Mouse (Mus musculus): ENCODE results near the gene Fuk. TPM values are rescaled to one million over a fixed set of nuclear protein-coding genes. Genes with fewer than 3 reads are reported as not detected.

Fuk gene
- polyA plus RNA-seq, 1 experiment from 2014 or later = 5.5 TPM

- H3K4me2 ChIP-seq (ENCODE audit: low read length) = no peak overlapping the region
- WGBS = 86% methylated on average over 1 of the region's 1 CpGs
- no peaks in the 10 kb centered on the region for H3K27me3 ChIP-seq (replicated peaks; ENCODE audit: control insufficient read depth, insufficient read depth, low read length)
- no peaks in the 10 kb centered on the region for H3K9me3 ChIP-seq (replicated peaks; ENCODE audit: control insufficient read depth, low read length)
- H3K36me3 ChIP-seq (ENCODE audit: control insufficient read depth, insufficient read depth, low read length) = no peaks in the 10 kb centered on the region
- DNase-seq (ENCODE audit: low spot score) = no peak
- no peak overlapping the region for H3K27ac ChIP-seq (ENCODE audit: low read depth, low read length)
- H3K9ac ChIP-seq (ENCODE audit: low read length) = no peak overlapping the region
- no peak overlapping the region for H3K4me3 ChIP-seq (ENCODE audit: low read depth, low read length)
- H3K4me1 ChIP-seq (ENCODE audit: control insufficient read depth, insufficient read depth, low read length) = no peaks in the 10 kb centered on the region
- no peak for ATAC-seq
Observed at GRCm38 (mm10) chr8:110906682-110907081, 4.4 kb upstream of the Fuk start.

- 93% methylated on average over 6 of the region's 6 CpGs for WGBS
- no peaks in the 10 kb centered on the region for H3K36me3 ChIP-seq (ENCODE audit: control insufficient read depth, insufficient read depth, low read length)
- no peak for ATAC-seq
Observed at GRCm38 (mm10) chr8:110905404-110905803, 3.1 kb upstream of the Fuk start.

GRCm38 (mm10) chr8:110902579-110902965 is 284 bp upstream of the Fuk start:
- ATAC-seq (peak; percentile 61), DNase-seq (ENCODE audit: low spot score) (no peak)
- Histone ChIP-seq H3K36me3 (ENCODE audit: control insufficient read depth, insufficient read depth, low read length) (peaks cover 7% of the 10 kb centered on the region; the same call in 1 of the 2 replicates), H3K4me2 (ENCODE audit: low read length) (peak overlapping the region; percentile 68), H3K27ac (ENCODE audit: low read depth, low read length) (no peak overlapping the region), H3K4me3 (ENCODE audit: low read depth, low read length) (peak overlapping the region; percentile 70; the same call in 1 of the 2 replicates), H3K4me1 (ENCODE audit: control insufficient read depth, insufficient read depth, low read length) (no peaks in the 10 kb centered on the region), H3K27me3 (replicated peaks; ENCODE audit: control insufficient read depth, insufficient read depth, low read length) (no peaks in the 10 kb centered on the region), H3K9ac (ENCODE audit: low read length) (no peak overlapping the region; the same call in 1 of the 2 replicates), H3K9me3 (replicated peaks; ENCODE audit: control insufficient read depth, low read length) (no peaks in the 10 kb centered on the region)
- 58% methylated on average over 2 of the region's 2 CpGs for WGBS

More at GRCm38 (mm10) chr8:110905404-110905803, 3.1 kb upstream of the Fuk start:
- Histone ChIP-seq H3K4me2 (ENCODE audit: low read length) (no peak overlapping the region), H3K27ac (ENCODE audit: low read depth, low read length) (no peak overlapping the region), H3K4me1 (ENCODE audit: control insufficient read depth, insufficient read depth, low read length) (no peaks in the 10 kb centered on the region), H3K9me3 (replicated peaks; ENCODE audit: control insufficient read depth, low read length) (no peaks in the 10 kb centered on the region), H3K4me3 (ENCODE audit: low read depth, low read length) (no peak overlapping the region), H3K27me3 (replicated peaks; ENCODE audit: control insufficient read depth, insufficient read depth, low read length) (no peaks in the 10 kb centered on the region), H3K9ac (ENCODE audit: low read length) (no peak overlapping the region)
- DNase-seq (ENCODE audit: low spot score) = no peak

GRCm38 (mm10) chr8:110901056-110901455 is 1.2 kb downstream of the Fuk start:
- no peaks in the 10 kb centered on the region for H3K9me3 ChIP-seq (replicated peaks; ENCODE audit: control insufficient read depth, low read length)
- H3K4me2 ChIP-seq (ENCODE audit: low read length) = no peak overlapping the region
- H3K9ac ChIP-seq (ENCODE audit: low read length) = no peak overlapping the region
- ATAC-seq (no peak), DNase-seq (ENCODE audit: low spot score) (no peak)
- WGBS = 84% methylated on average over 3 of the region's 3 CpGs
- H3K4me3 ChIP-seq (ENCODE audit: low read depth, low read length) = no peak overlapping the region
- no peaks in the 10 kb centered on the region for H3K4me1 ChIP-seq (ENCODE audit: control insufficient read depth, insufficient read depth, low read length)
- peaks cover 7% of the 10 kb centered on the region; the same call in 1 of the 2 replicates for H3K36me3 ChIP-seq (ENCODE audit: control insufficient read depth, insufficient read depth, low read length)
- H3K27ac ChIP-seq (ENCODE audit: low read depth, low read length) = no peak overlapping the region
- H3K27me3 ChIP-seq (replicated peaks; ENCODE audit: control insufficient read depth, insufficient read depth, low read length) = no peaks in the 10 kb centered on the region

GRCm38 (mm10) chr8:110897495-110897894 is 4.8 kb downstream of the Fuk start:
- ATAC-seq (no peak), DNase-seq (ENCODE audit: low spot score) (no peak)
- WGBS = 91% methylated on average over 6 of the region's 6 CpGs
- Histone ChIP-seq H3K27ac (ENCODE audit: low read depth, low read length) (no peak overlapping the region), H3K27me3 (replicated peaks; ENCODE audit: control insufficient read depth, insufficient read depth, low read length) (no peaks in the 10 kb centered on the region), H3K9ac (ENCODE audit: low read length) (no peak overlapping the region), H3K4me3 (ENCODE audit: low read depth, low read length) (no peak overlapping the region), H3K36me3 (ENCODE audit: control insufficient read depth, insufficient read depth, low read length) (peaks cover 11% of the 10 kb centered on the region; the same call in 1 of the 2 replicates), H3K4me2 (ENCODE audit: low read length) (no peak overlapping the region), H3K4me1 (ENCODE audit: control insufficient read depth, insufficient read depth, low read length) (no peaks in the 10 kb centered on the region), H3K9me3 (replicated peaks; ENCODE audit: control insufficient read depth, low read length) (no peaks in the 10 kb centered on the region)

GRCm38 (mm10) chr8:110895812-110896211 is 6.5 kb downstream of the Fuk start:
- no peak overlapping the region for H3K27ac ChIP-seq (ENCODE audit: low read depth, low read length)
- WGBS = 94% methylated on average over 13 of the region's 13 CpGs
- no peak for ATAC-seq

GRCm38 (mm10) chr8:110895254-110895653 is 7.0 kb downstream of the Fuk start:
- Histone ChIP-seq H3K9me3 (replicated peaks; ENCODE audit: control insufficient read depth, low read length) (no peaks in the 10 kb centered on the region), H3K27me3 (replicated peaks; ENCODE audit: control insufficient read depth, insufficient read depth, low read length) (no peaks in the 10 kb centered on the region), H3K27ac (ENCODE audit: low read depth, low read length) (no peak overlapping the region), H3K4me2 (ENCODE audit: low read length) (no peak overlapping the region), H3K9ac (ENCODE audit: low read length) (no peak overlapping the region), H3K36me3 (ENCODE audit: control insufficient read depth, insufficient read depth, low read length) (peaks cover 11% of the 10 kb centered on the region; the same call in 1 of the 2 replicates), H3K4me3 (ENCODE audit: low read depth, low read length) (no peak overlapping the region), H3K4me1 (ENCODE audit: control insufficient read depth, insufficient read depth, low read length) (no peaks in the 10 kb centered on the region)
- no peak for DNase-seq (ENCODE audit: low spot score)
- ATAC-seq = no peak
- 91% methylated on average over 5 of the region's 9 CpGs for WGBS

More at GRCm38 (mm10) chr8:110895812-110896211, 6.5 kb downstream of the Fuk start:
- no peak overlapping the region for H3K9ac ChIP-seq (ENCODE audit: low read length)
- no peaks in the 10 kb centered on the region for H3K27me3 ChIP-seq (replicated peaks; ENCODE audit: control insufficient read depth, insufficient read depth, low read length)
- no peaks in the 10 kb centered on the region for H3K4me1 ChIP-seq (ENCODE audit: control insufficient read depth, insufficient read depth, low read length)
- no peaks in the 10 kb centered on the region for H3K9me3 ChIP-seq (replicated peaks; ENCODE audit: control insufficient read depth, low read length)
- H3K4me2 ChIP-seq (ENCODE audit: low read length) = no peak overlapping the region
- H3K4me3 ChIP-seq (ENCODE audit: low read depth, low read length) = no peak overlapping the region
- no peak for DNase-seq (ENCODE audit: low spot score)
- H3K36me3 ChIP-seq (ENCODE audit: control insufficient read depth, insufficient read depth, low read length) = peaks cover 11% of the 10 kb centered on the region; the same call in 1 of the 2 replicates

GRCm38 (mm10) chr8:110894851-110895250 is 7.4 kb downstream of the Fuk start:
- H3K9me3 ChIP-seq (replicated peaks; ENCODE audit: control insufficient read depth, low read length) = no peaks in the 10 kb centered on the region
- H3K27me3 ChIP-seq (replicated peaks; ENCODE audit: control insufficient read depth, insufficient read depth, low read length) = no peaks in the 10 kb centered on the region
- 85% methylated on average over 10 of the region's 10 CpGs for WGBS

GRCm38 (mm10) chr8:110892913-110893312 is 9.4 kb downstream of the Fuk start:
- Histone ChIP-seq H3K27ac (ENCODE audit: low read depth, low read length) (no peak overlapping the region), H3K27me3 (replicated peaks; ENCODE audit: control insufficient read depth, insufficient read depth, low read length) (no peaks in the 10 kb centered on the region), H3K4me3 (ENCODE audit: low read depth, low read length) (no peak overlapping the region), H3K4me1 (ENCODE audit: control insufficient read depth, insufficient read depth, low read length) (no peaks in the 10 kb centered on the region), H3K4me2 (ENCODE audit: low read length) (no peak overlapping the region), H3K9me3 (replicated peaks; ENCODE audit: control insufficient read depth, low read length) (no peaks in the 10 kb centered on the region), H3K36me3 (ENCODE audit: control insufficient read depth, insufficient read depth, low read length) (peaks cover 18% of the 10 kb centered on the region; the same call in 1 of the 2 replicates), H3K9ac (ENCODE audit: low read length) (no peak overlapping the region)
- DNase-seq (ENCODE audit: low spot score) (no peak), ATAC-seq (no peak)
- 98% methylated on average over 2 of the region's 2 CpGs for WGBS

More at GRCm38 (mm10) chr8:110894851-110895250, 7.4 kb downstream of the Fuk start:
- Histone ChIP-seq H3K36me3 (ENCODE audit: control insufficient read depth, insufficient read depth, low read length) (peaks cover 14% of the 10 kb centered on the region; the same call in 1 of the 2 replicates), H3K9ac (ENCODE audit: low read length) (no peak overlapping the region), H3K27ac (ENCODE audit: low read depth, low read length) (no peak overlapping the region), H3K4me3 (ENCODE audit: low read depth, low read length) (no peak overlapping the region), H3K4me1 (ENCODE audit: control insufficient read depth, insufficient read depth, low read length) (no peaks in the 10 kb centered on the region), H3K4me2 (ENCODE audit: low read length) (no peak overlapping the region)
- DNase-seq (ENCODE audit: low spot score) (no peak), ATAC-seq (no peak)
